Mouse (Mus musculus) neural tube, embryonic 11.5 days (tissue): ENCODE measurements around the gene Olfr970. TPM values are rescaled to one million over a fixed set of nuclear protein-coding genes. Genes with fewer than 3 reads are reported as not detected.
"Not testable (repeated sequence)": the region's sequence is repeated elsewhere in the genome, so short reads cannot be mapped to it uniquely, and the experiment has no call there.

Source experiments
- ATAC-seq: fragments of 200-750 bp; cut with Nextera tagmentation; 2 replicates; pipeline ENCODE4 v1.8.0; 2017; ENCODE audit warnings: moderate number of reproducible peaks, mild to moderate bottlenecking, moderate TSS enrichment, moderate library complexity; ENCODE audit not compliant: insufficient read depth, low FRiP score, low TSS enrichment
- DNase-seq: peaks from one replicate; pipeline ENCODE4 v3.0.0-alpha.2; 2015; ENCODE audit warnings: low spot score
- H3K27ac ChIP-seq: fragments of 300-500 bp; sonication (generic); 2 replicates; pipeline ENCODE4 v1.5.1; 2014; ENCODE audit warnings: low read depth, mild to moderate bottlenecking, low read length
- H3K27me3 ChIP-seq: fragments of 300-500 bp; sonication (generic); 2 replicates; pipeline ENCODE4 v1.6.1; 2014; ENCODE audit warnings: mild to moderate bottlenecking, low read length, mixed read lengths; ENCODE audit not compliant: control insufficient read depth, insufficient read depth
- H3K36me3 ChIP-seq: fragments of 300-500 bp; sonication (generic); 2 replicates; pipeline ENCODE4 v1.6.1; 2014; ENCODE audit warnings: mild to moderate bottlenecking, low read length, moderate library complexity, mixed read lengths; ENCODE audit not compliant: control insufficient read depth, insufficient read depth
- H3K4me1 ChIP-seq: fragments of 300-500 bp; sonication (generic); 2 replicates; pipeline ENCODE4 v1.6.1; 2014; ENCODE audit warnings: low read length, mixed read lengths; ENCODE audit not compliant: control insufficient read depth, insufficient read depth
- H3K4me2 ChIP-seq: fragments of 300-500 bp; sonication (generic); 2 replicates; pipeline ENCODE4 v1.6.1; 2014; ENCODE audit warnings: low read depth, mild to moderate bottlenecking, moderate library complexity
- H3K4me3 ChIP-seq: fragments of 300-500 bp; sonication (generic); 2 replicates; pipeline ENCODE4 v1.5.1; 2014; ENCODE audit warnings: low read depth, low read length
- H3K9ac ChIP-seq: fragments of 300-500 bp; sonication (generic); 2 replicates; pipeline ENCODE4 v1.6.1; 2014; ENCODE audit warnings: mild to moderate bottlenecking, low read length
- H3K9me3 ChIP-seq: fragments of 300-500 bp; sonication (generic); 2 replicates; pipeline ENCODE4 v1.6.1; 2016; ENCODE audit warnings: low read length; ENCODE audit not compliant: control insufficient read depth
- WGBS: fragments of 180-500 bp; shearing (Covaris S2); extraction: QIAGEN DNeasy Blood & Tissue Kit; methylation state at CpG from one replicate; pipeline ENCODE4 v1.1.7; 2014; 5-methylcytosine and 5-hydroxymethylcytosine counted together
- polyA plus RNA-seq: library from polyadenylated mRNA; unstranded; fragments of >200 nt; fragmentation: Nextera tagmentation; extraction: Ambion mirVana; gene quantifications from 2 replicates; pipeline ENCODE4 v1.2.1, GENCODE M21; 2014

The Olfr970 gene
- not detected in 2 replicates for polyA plus RNA-seq

- H3K4me1 ChIP-seq, result no peaks in the 10 kb centered on the region
- 76% methylated on average over 4 of the region's 4 CpGs for WGBS
- H3K36me3 ChIP-seq, result no peaks in the 10 kb centered on the region
- H3K27ac ChIP-seq, result no peak within 1 kb of the TSS
- no peak within 1 kb of the TSS for H3K9ac ChIP-seq
- H3K9me3 ChIP-seq, result no peaks in the 10 kb centered on the region
- H3K27me3 ChIP-seq, result no peaks in the 10 kb centered on the region
- H3K4me3 ChIP-seq, result no peak within 1 kb of the TSS
- no peak within 1 kb of the TSS for H3K4me2 ChIP-seq
- DNase-seq, result no peak
- ATAC-seq, result no peak
Observed at GRCm38 (mm10) chr9:39808560-39808959, at the start of gene Olfr970. Olfr970 (plus strand) TSS chr9:39808860.

- ATAC-seq (no peak), DNase-seq (no peak)
- Histone ChIP-seq H3K4me1 (no peaks in the 10 kb centered on the region), H3K27ac (no peak within 1 kb of the TSS), H3K36me3 (no peaks in the 10 kb centered on the region), H3K9me3 (no peaks in the 10 kb centered on the region), H3K9ac (no peak within 1 kb of the TSS), H3K27me3 (no peaks in the 10 kb centered on the region), H3K4me2 (no peak within 1 kb of the TSS), H3K4me3 (no peak within 1 kb of the TSS)
- 85% methylated on average over 1 of the region's 1 CpGs for WGBS
Observed at GRCm38 (mm10) chr9:39783153-39783552, 25.5 kb upstream of the Olfr970 start, which contains the start of gene Olfr968. Olfr968 (minus strand) TSS chr9:39783253.

GRCm38 (mm10) chr9:39790558-39790957, 18.1 kb upstream of the Olfr970 start, which contains the start of gene Olfr969:
Olfr969 (plus strand) TSS chr9:39790945.
- Histone ChIP-seq H3K36me3 (no peaks in the 10 kb centered on the region), H3K4me2 (no peak within 1 kb of the TSS), H3K27ac (no peak within 1 kb of the TSS), H3K9me3 (no peaks in the 10 kb centered on the region), H3K4me3 (no peak within 1 kb of the TSS), H3K27me3 (no peaks in the 10 kb centered on the region), H3K9ac (no peak within 1 kb of the TSS), H3K4me1 (no peaks in the 10 kb centered on the region)
- 71% methylated on average over 2 of the region's 2 CpGs for WGBS
- no peak for DNase-seq
- ATAC-seq, result no peak

- not testable (repeated sequence) for ATAC-seq, H3K9me3 ChIP-seq
- WGBS, result 89% methylated on average over 1 of the region's 2 CpGs
Observed at GRCm38 (mm10) chr9:39836576-39836975, 27.9 kb downstream of the Olfr970 start, which contains the start of gene Olfr971. Olfr971 (plus strand) TSS chr9:39836876.

GRCm38 (mm10) chr9:39866122-39866521, 57.5 kb downstream of the Olfr970 start, which contains the start of gene Olfr972:
Olfr972 (plus strand) TSS chr9:39866422.
- H3K9me3 ChIP-seq, result no peaks in the 10 kb centered on the region
- 74% methylated on average over 2 of the region's 2 CpGs for WGBS
- ATAC-seq, result no peak
- DNase-seq, result no peak
- H3K27ac ChIP-seq, result no peak within 1 kb of the TSS
- no peak within 1 kb of the TSS for H3K4me2 ChIP-seq
- H3K36me3 ChIP-seq, result no peaks in the 10 kb centered on the region
- H3K27me3 ChIP-seq, result no peaks in the 10 kb centered on the region
- H3K9ac ChIP-seq, result no peak within 1 kb of the TSS
- no peaks in the 10 kb centered on the region for H3K4me1 ChIP-seq
- H3K4me3 ChIP-seq, result no peak within 1 kb of the TSS

More at GRCm38 (mm10) chr9:39836576-39836975, 27.9 kb downstream of the Olfr970 start, which contains the start of gene Olfr971:
- not testable (repeated sequence) for H3K36me3 ChIP-seq, DNase-seq, H3K4me1 ChIP-seq, H3K27ac ChIP-seq, H3K4me3 ChIP-seq, H3K27me3 ChIP-seq, H3K4me2 ChIP-seq, H3K9ac ChIP-seq

Other genes with a start within 250 kb of the Olfr970 start
- gene Olfr959, start 233.3 kb upstream of the Olfr970 start, polyA plus RNA-seq, result not detected in 2 replicates
- 19.5 and 22.8 TPM in 2 replicates for gene AW551984, start 204.5 kb upstream of the Olfr970 start, polyA plus RNA-seq
- 0.08 TPM in 1 of 2 replicates, not detected in the other for gene Olfr148, start 198.2 kb upstream of the Olfr970 start, polyA plus RNA-seq
- gene Olfr960, start 187.5 kb upstream of the Olfr970 start, polyA plus RNA-seq, result not detected in 2 replicates
- not detected in 2 replicates for gene Olfr961, start 163.8 kb upstream of the Olfr970 start, polyA plus RNA-seq
- not detected in 2 replicates for gene Olfr963, start 141.7 kb upstream of the Olfr970 start, polyA plus RNA-seq
- not detected in 2 replicates for gene Olfr149, start 101.7 kb upstream of the Olfr970 start, polyA plus RNA-seq
- gene Olfr965, start 97.5 kb upstream of the Olfr970 start, polyA plus RNA-seq, result not detected in 2 replicates
- gene Olfr150, start 77.9 kb upstream of the Olfr970 start, polyA plus RNA-seq, result not detected in 2 replicates
- gene Olfr967, start 62.6 kb upstream of the Olfr970 start, polyA plus RNA-seq, result not detected in 2 replicates
- gene Olfr968, start 25.6 kb upstream of the Olfr970 start, polyA plus RNA-seq, result not detected in 2 replicates
- gene Olfr969, start 17.9 kb upstream of the Olfr970 start, polyA plus RNA-seq, result not detected in 2 replicates
- not detected in 2 replicates for gene Olfr971, start 28.0 kb downstream of the Olfr970 start, polyA plus RNA-seq
- gene Olfr972, start 57.6 kb downstream of the Olfr970 start, polyA plus RNA-seq, result not detected in 2 replicates
- not detected in 2 replicates for gene Olfr229, start 98.5 kb downstream of the Olfr970 start, polyA plus RNA-seq
- not detected in 2 replicates for gene Olfr974, start 128.6 kb downstream of the Olfr970 start, polyA plus RNA-seq
- not detected in 2 replicates for gene Olfr975, start 143.2 kb downstream of the Olfr970 start, polyA plus RNA-seq
- gene Olfr976, start 152.3 kb downstream of the Olfr970 start, polyA plus RNA-seq, result not detected in 2 replicates
- gene Olfr978, start 183.3 kb downstream of the Olfr970 start, polyA plus RNA-seq, result not detected in 2 replicates
- not detected in 2 replicates for gene Olfr979, start 194.6 kb downstream of the Olfr970 start, polyA plus RNA-seq
- not detected in 2 replicates for gene Olfr980, start 200.7 kb downstream of the Olfr970 start, polyA plus RNA-seq
- not detected in 2 replicates for gene Olfr981, start 212.6 kb downstream of the Olfr970 start, polyA plus RNA-seq